In the genomic region with DNA sequence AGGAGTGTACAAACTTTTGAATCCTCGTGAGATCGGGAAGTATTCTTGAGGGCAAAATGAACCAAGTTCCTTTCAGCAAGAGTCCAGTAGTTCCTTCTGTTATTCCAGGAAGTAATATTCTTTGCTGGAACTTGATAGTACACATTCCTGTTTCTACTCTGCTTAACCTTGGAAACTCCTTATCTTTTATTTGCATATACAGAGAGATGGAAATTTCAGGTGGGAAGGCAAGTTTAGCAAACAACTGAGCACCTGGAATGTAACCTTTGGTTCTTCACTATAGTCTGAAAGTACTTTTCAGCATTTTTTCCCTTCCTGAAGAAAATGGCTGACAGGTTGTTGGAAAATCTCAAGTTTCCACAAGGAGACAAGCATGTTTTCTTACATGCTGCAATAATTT, we compare ENCODE assay signal across 20 mouse cellular contexts. TPM values are rescaled to one million over a fixed set of nuclear protein-coding genes. Genes with fewer than 3 reads are reported as not detected.
A peak's percentile ranks its signal among the peaks of the same experiment; 100 is the strongest.
DNase-seq lines count a peak whose midpoint lies in the region; ATAC-seq and TF ChIP-seq lines count a peak whose summit lies in the region.
"Had no signal": no experiment of that assay in that cellular context is flagged by ENCODE, and none has a peak within 500 bp of the region (broad histone marks: within the 10 kb centered on the region; RNA-seq: fewer than 3 reads in every experiment).

No protein-coding gene starts in this region.

- ATAC-seq in kidney, embryonic 16.5 days (ENCODE audit: low FRiP score, low TSS enrichment): no peak
- ATAC-seq in liver, postnatal 0 days: no peak
- ATAC-seq: midbrain, embryonic 16.5 days; Patski had no signal

- TF ChIP-seq CTCF in CH12.LX (conservative IDR thresholded peaks at IDR 0.05 in 1 of 2, IDR thresholded peaks at IDR 0.05 in 1 of 2; ENCODE audit: low read depth in 2 of 2, low read length in 2 of 2) (no peak), MEL (IDR thresholded peaks at IDR 0.05 in 2 of 3, conservative IDR thresholded peaks at IDR 0.05 in 1 of 3; ENCODE audit: control insufficient read depth in 1 of 3, insufficient read depth in 1 of 3, low read depth in 2 of 3, low read length in 3 of 3, poor library complexity in 1 of 3, severe bottlenecking in 1 of 3) (no peak)
- TF ChIP-seq CTCF in liver, postnatal 0 days (IDR thresholded peaks at IDR 0.05; ENCODE audit: low read depth): no peak

- H3K4me1 ChIP-seq in kidney, embryonic 16.5 days (ENCODE audit: insufficient read depth, low read length): peaks cover 23% of the 10 kb centered on the region
- peaks cover 0 to 16% of the 10 kb centered on the region in 2 experiments; a peak in 2 of 4 replicates for H3K4me1 ChIP-seq in CH12.LX (ENCODE audit: control insufficient read depth in 1 of 2, insufficient read depth in 2 of 2)
- peaks cover 0 to 7% of the 10 kb centered on the region in 2 experiments; a peak in 2 of 4 replicates for H3K4me1 ChIP-seq in MEL (ENCODE audit: control insufficient read depth in 1 of 2, insufficient read depth in 2 of 2, low read length in 2 of 2)
- peaks cover 25% of the 10 kb centered on the region for H3K4me1 ChIP-seq in liver, postnatal 0 days (ENCODE audit: insufficient read depth)

- H3K4me2 ChIP-seq in kidney, embryonic 16.5 days (replicated peaks; ENCODE audit: low read depth, low read length): no peak overlapping the region
- peak overlapping the region; percentile 53; the same call in 1 of the 2 replicates for H3K4me2 ChIP-seq in CH12.LX (ENCODE audit: insufficient read depth, low read depth, poor library complexity, severe bottlenecking)
- no peak overlapping the region; the same call in 1 of the 2 replicates for H3K4me2 ChIP-seq in liver, postnatal 0 days (ENCODE audit: low read depth, low read length)
- H3K4me2 ChIP-seq: embryonic facial prominence, embryonic 12.5 days; hindbrain, embryonic 12.5 days; limb, embryonic 12.5 days had no signal

- TF ChIP-seq POLR2A in CH12.LX (IDR thresholded peaks at IDR 0.05; ENCODE audit: low read depth, low read length) (no peak), MEL (IDR thresholded peaks at IDR 0.05; ENCODE audit: control insufficient read depth in 1 of 2, insufficient read depth in 1 of 2, low read depth in 1 of 2, low read length in 2 of 2, poor library complexity in 1 of 2) (no peak)

- dilution Hi-C loops in CH12.LX (cut with MboI; ENCODE audit: extremely low pct_ligation_motif_present, extremely low pct_unique_long_range_greater_than_20kb, low sequenced_read_pairs): no loop called here

- DNase-seq in kidney, adult 18-20 months: no peak
- DNase-seq in CH12.LX (ENCODE audit: extremely low read depth): no peak
- no peak for DNase-seq in MEL (ENCODE audit: low read depth, low spot score)
- DNase-seq in liver, postnatal 0 days: no peak
- DNase-seq in neural tube, embryonic 10.5 days (ENCODE audit: extremely low spot score, low spot score): no peak
- no peak for DNase-seq in cerebellum, adult 9-11 months
- DNase-seq: adrenal gland, postnatal 36 days; gastrocnemius, postnatal 10 days; kidney, adult 11 months; right cerebral cortex, postnatal 14 days; thymus, adult 2 months had no signal

- H3K36me3 ChIP-seq in kidney, embryonic 16.5 days (ENCODE audit: insufficient read depth, low read length): peaks cover 13% of the 10 kb centered on the region
- H3K36me3 ChIP-seq in CH12.LX (replicated peaks in 1 of 2; ENCODE audit: control insufficient read depth in 1 of 2, insufficient read depth in 1 of 2, low read length in 1 of 2): peaks cover 10 to 21% of the 10 kb centered on the region in 2 experiments
- peaks cover 0 to 17% of the 10 kb centered on the region in 2 experiments; a peak in 3 of 4 replicates for H3K36me3 ChIP-seq in MEL (ENCODE audit: control insufficient read depth in 1 of 2, insufficient read depth in 2 of 2, low read length in 2 of 2)
- peaks cover 17% of the 10 kb centered on the region for H3K36me3 ChIP-seq in liver, postnatal 0 days (replicated peaks; ENCODE audit: insufficient read depth, low read length)

- no peak overlapping the region for H3K9ac ChIP-seq in kidney, embryonic 16.5 days (replicated peaks; ENCODE audit: low read length)
- H3K9ac ChIP-seq in CH12.LX (ENCODE audit: insufficient read depth, low read depth): no peak overlapping the region
- H3K9ac ChIP-seq in MEL (ENCODE audit: control insufficient read depth, low read depth, low read length, poor library complexity, severe bottlenecking): peak overlapping the region; percentile 95
- no peak overlapping the region; the same call in 1 of the 2 replicates for H3K9ac ChIP-seq in liver, postnatal 0 days (replicated peaks)
- H3K9ac ChIP-seq: embryonic facial prominence, embryonic 12.5 days; hindbrain, embryonic 12.5 days; limb, embryonic 12.5 days had no signal

- 62% methylated on average over 2 of the region's 2 CpGs for WGBS in kidney, embryonic 16.5 days
- 36% methylated on average over 2 of the region's 2 CpGs for WGBS in liver, postnatal 0 days (ENCODE audit: insufficient replicate concordance)

- no peaks in the 10 kb centered on the region for H3K27me3 ChIP-seq in kidney, embryonic 16.5 days (ENCODE audit: insufficient read depth, low read length)
- H3K27me3 ChIP-seq in CH12.LX (replicated peaks) (no peaks in the 10 kb centered on the region), MEL (ENCODE audit: control insufficient read depth in 1 of 2, insufficient read depth in 2 of 2, low read length in 2 of 2) (no peaks in the 10 kb centered on the region)
- H3K27me3 ChIP-seq in liver, postnatal 0 days (ENCODE audit: insufficient read depth, low read length): no peaks in the 10 kb centered on the region
- H3K27me3 ChIP-seq: embryonic facial prominence, embryonic 12.5 days; hindbrain, embryonic 12.5 days; limb, embryonic 12.5 days; Patski had no signal

- H3K79me2 ChIP-seq in CH12.LX (replicated peaks; ENCODE audit: control insufficient read depth, extremely low read depth, insufficient read depth, poor library complexity, severe bottlenecking): peaks cover 24% of the 10 kb centered on the region
- H3K79me2 ChIP-seq in MEL (ENCODE audit: control insufficient read depth, insufficient read depth, low read length, poor library complexity): peaks cover 26% of the 10 kb centered on the region

- TF ChIP-seq RAD21 in CH12.LX (IDR thresholded peaks at IDR 0.05; ENCODE audit: low read depth, low read length): no peak
- TF ChIP-seq RAD21 in MEL (IDR thresholded peaks at IDR 0.05; ENCODE audit: low read depth, low read length): no peak

- H3K9me3 ChIP-seq in kidney, embryonic 16.5 days (ENCODE audit: low read length): no peaks in the 10 kb centered on the region
- H3K9me3 ChIP-seq in CH12.LX (replicated peaks; ENCODE audit: low read length) (no peaks in the 10 kb centered on the region), MEL (replicated peaks; ENCODE audit: insufficient read depth, low read length) (no peaks in the 10 kb centered on the region)
- H3K9me3 ChIP-seq in liver, postnatal 0 days (ENCODE audit: low read length): no peaks in the 10 kb centered on the region
- H3K9me3 ChIP-seq: embryonic facial prominence, embryonic 12.5 days; forebrain, embryonic 10.5 days; hindbrain, embryonic 12.5 days; limb, embryonic 12.5 days had no signal

- peak overlapping the region; percentile 21 for H3K27ac ChIP-seq in kidney, embryonic 16.5 days (ENCODE audit: low read length)
- H3K27ac ChIP-seq in CH12.LX (ENCODE audit: insufficient read depth, low read depth) (no peak overlapping the region), MEL (ENCODE audit: control insufficient read depth, low read depth, low read length) (peak overlapping the region; percentile 86)
- peak overlapping the region; percentile 57; the same call in 1 of the 2 replicates for H3K27ac ChIP-seq in liver, postnatal 0 days (ENCODE audit: low read depth)
- H3K27ac ChIP-seq: embryonic facial prominence, embryonic 12.5 days; forebrain, embryonic 10.5 days; hindbrain, embryonic 12.5 days; layer of hippocampus, adult 2 months; left cerebral cortex, adult 2 months; limb, embryonic 12.5 days had no signal

- in situ Hi-C loops in CH12.LX (cut with MboI; ENCODE audit: low pct_ligation_motif_present, low pct_unique_long_range_greater_than_20kb, low sequenced_read_pairs): loop anchor here (25.0 kb wide), 1 partner anchor 1255 kb away; the partner anchor contains the start of gene Ipcef1

- no peak overlapping the region for H3K4me3 ChIP-seq in kidney, embryonic 16.5 days (ENCODE audit: low read length)
- H3K4me3 ChIP-seq in CH12.LX (replicated peaks in 1 of 3; ENCODE audit: low read depth in 2 of 3, low read length in 2 of 3, poor library complexity in 1 of 3) (no peak overlapping the region), MEL (ENCODE audit: control insufficient read depth in 1 of 2, insufficient read depth in 1 of 2, low read depth in 2 of 2, low read length in 2 of 2) (peak overlapping the region in 1 of 2 experiments; percentile 60; a peak in 2 of 4 replicates)
- H3K4me3 ChIP-seq in liver, postnatal 0 days (ENCODE audit: low read depth, low read length): no peak overlapping the region
- H3K4me3 ChIP-seq: embryonic facial prominence, embryonic 12.5 days; forebrain, embryonic 10.5 days; hindbrain, embryonic 12.5 days; layer of hippocampus, adult 2 months; left cerebral cortex, adult 2 months; limb, embryonic 12.5 days had no signal

- TF ChIP-seq EP300 in CH12.LX (IDR thresholded peaks at IDR 0.05; ENCODE audit: low read length) (no peak), MEL (IDR thresholded peaks at IDR 0.05; ENCODE audit: low read depth in 1 of 2, low read length in 2 of 2) (no peak)
- TF ChIP-seq EP300 in liver, postnatal 0 days (IDR thresholded peaks at IDR 0.05; ENCODE audit: low read depth): no peak

TF ChIP-seq in CH12.LX, 34 proteins besides CTCF, POLR2A, EP300 and RAD21 (continues in another document):
- TF ChIP-seq CHD2 (IDR thresholded peaks at IDR 0.05; ENCODE audit: low read length): no peak

RNA-seq across cellular contexts. Expression of gene Fbxo5, which starts 2.3 kb away (rescaled TPM):
- 73.7 and 79.4 TPM in 2 replicates for polyA plus RNA-seq in kidney, embryonic 16.5 days (2015; fragmentation: Nextera tagmentation; extraction: Ambion mirVana)
- 34.8 and 45.4 TPM in 2 replicates for total RNA-seq in CH12.LX (2012; rRNA removed)
- total RNA-seq in CH12.LX (2014; rRNA removed): 66.9 and 68.2 TPM in 2 replicates
- 45.5 and 46.4 TPM in 2 replicates for polyA plus RNA-seq in CH12.LX (2012; ENCODE audit: insufficient read length, low read depth)
- 41.0 and 48.7 TPM in 2 replicates for total RNA-seq in MEL (2012; rRNA removed)
- polyA plus RNA-seq in MEL (2012; ENCODE audit: insufficient read depth in 1 of 2, insufficient read length in 2 of 2, low read depth in 1 of 2, low replicate concordance in 2 of 2, missing spikeins in 1 of 2): 1,000 to 10,000 TPM in 1 of 2 experiments, 10 to 100 TPM in 1; 36.1 to 1,320 TPM
- 41.1 and 42.8 TPM in 2 replicates for polyA plus RNA-seq in liver, postnatal 0 days (2015; fragmentation: Nextera tagmentation; extraction: Ambion mirVana)

RNA-seq across cellular contexts. Expression of gene Mtrf1l, which starts 16.0 kb away (rescaled TPM):
- polyA plus RNA-seq in kidney, embryonic 16.5 days (2015; fragmentation: Nextera tagmentation; extraction: Ambion mirVana): 13.5 and 14.2 TPM in 2 replicates
- 5.6 and 8.4 TPM in 2 replicates for total RNA-seq in CH12.LX (2012; rRNA removed)
- 12.4 and 12.9 TPM in 2 replicates for total RNA-seq in CH12.LX (2014; rRNA removed)
- polyA plus RNA-seq in CH12.LX (2012; ENCODE audit: insufficient read length, low read depth): 8.8 and 9.5 TPM in 2 replicates
- total RNA-seq in MEL (2012; rRNA removed): 4.0 and 4.6 TPM in 2 replicates
- 1 to 10 TPM in 1 of 2 experiments, not detected in 1; 5.6 TPM for polyA plus RNA-seq in MEL (2012; ENCODE audit: insufficient read depth in 1 of 2, insufficient read length in 2 of 2, low read depth in 1 of 2, low replicate concordance in 2 of 2, missing spikeins in 1 of 2)
- polyA plus RNA-seq in liver, postnatal 0 days (2015; fragmentation: Nextera tagmentation; extraction: Ambion mirVana): 6.3 and 6.7 TPM in 2 replicates
